Mouse (Mus musculus) liver, adult 2 months (tissue): ENCODE results near the gene Foxe3. TPM values are rescaled to one million over a fixed set of nuclear protein-coding genes. Genes with fewer than 3 reads are reported as not detected.

ENCODE experiments used
- DNase-seq: peaks from one replicate; pipeline ENCODE4 v3.0.0-alpha.2; 2011; ENCODE audit warnings: low read depth, low spot score; ENCODE audit errors: extremely low read depth
- H3K27ac ChIP-seq: fragments of 200-500 bp; replicated peaks from 2 replicates; pipeline ENCODE4 v1.5.1; 2012; ENCODE audit warnings: low read depth, mild to moderate bottlenecking, control low read depth, inconsistent platforms, low read length; ENCODE audit not compliant: insufficient read depth
- H3K27me3 ChIP-seq: fragments of 200-500 bp; 2 replicates; pipeline ENCODE4 v1.6.1; 2012; ENCODE audit warnings: mild to moderate bottlenecking, moderate library complexity, low read length, inconsistent platforms; ENCODE audit not compliant: control insufficient read depth, insufficient read depth
- H3K36me3 ChIP-seq: fragments of 200-500 bp; 2 replicates; pipeline ENCODE4 v1.6.1; 2012; ENCODE audit warnings: low read length, inconsistent platforms; ENCODE audit not compliant: control insufficient read depth, insufficient read depth
- H3K4me1 ChIP-seq: fragments of 200-500 bp; 2 replicates; pipeline ENCODE4 v1.6.1; 2011; ENCODE audit warnings: low read length; ENCODE audit not compliant: control insufficient read depth, insufficient read depth
- H3K4me3 ChIP-seq: fragments of 200-500 bp; 2 replicates; pipeline ENCODE4 v1.5.1; 2011; ENCODE audit warnings: low read depth, mild to moderate bottlenecking, control low read depth, low read length, moderate library complexity; ENCODE audit not compliant: insufficient read depth
- H3K79me2 ChIP-seq: fragments of 200-500 bp; 2 replicates; pipeline ENCODE4 v1.6.1; 2012; ENCODE audit warnings: inconsistent platforms, mild to moderate bottlenecking, low read length, moderate library complexity; ENCODE audit not compliant: control insufficient read depth, insufficient read depth
- H3K9ac ChIP-seq: fragments of 200-500 bp; 2 replicates; pipeline ENCODE4 v1.6.1; 2012; ENCODE audit warnings: low read depth, mild to moderate bottlenecking, control low read depth, inconsistent platforms, low read length
- CTCF ChIP-seq: fragments of 200-500 bp; IDR thresholded peaks from 2 replicates; pipeline ENCODE4 v1.5.1; 2011; ENCODE audit warnings: low read depth, low read length, control low read depth
- POLR2A ChIP-seq: fragments of 200-500 bp; IDR thresholded peaks from 2 replicates; pipeline ENCODE4 v1.6.1; 2011; ENCODE audit warnings: low read length, control low read depth; ENCODE audit not compliant: insufficient read depth; ENCODE audit errors: extremely low read depth
- WGBS: fragments of 180-500 bp; shearing (Covaris S2); methylation state at CpG from one replicate; pipeline ENCODE4 v1.1.7; 2018; 5-methylcytosine and 5-hydroxymethylcytosine counted together
- polyA plus RNA-seq: library from polyadenylated mRNA; depleted of rRNA; stranded (reverse); fragments of >200 nt; gene quantifications from 2 replicates; pipeline ENCODE4 v1.2.3, GENCODE M21; 2012; rRNA removed
- total RNA-seq: library from RNA; depleted of rRNA; stranded (reverse); fragments of >200 nt; gene quantifications from 2 replicates; pipeline ENCODE4 v1.2.3, GENCODE M21; 2014; rRNA removed

Gene Foxe3
- total and polyA plus RNA-seq, 2 experiments, result not detected

- 97% methylated on average over 1 of the region's 1 CpGs for WGBS
- no peaks in the 10 kb centered on the region; the same call in 1 of the 2 replicates for H3K4me1 ChIP-seq
- no peaks in the 10 kb centered on the region for H3K27me3 ChIP-seq
- H3K4me3 ChIP-seq, result no peak overlapping the region
- TF ChIP-seq POLR2A (no peak), CTCF (no peak)
- no peak overlapping the region for H3K27ac ChIP-seq
- H3K9ac ChIP-seq, result no peak overlapping the region
- no peaks in the 10 kb centered on the region for H3K79me2 ChIP-seq
- DNase-seq, result no peak
- no peaks in the 10 kb centered on the region for H3K36me3 ChIP-seq
Measured at GRCm38 (mm10) chr4:114882232-114882631, 43.6 kb downstream of the Foxe3 start.

- DNase-seq, result no peak
- H3K9ac ChIP-seq, result no peak overlapping the region
- H3K79me2 ChIP-seq, result no peaks in the 10 kb centered on the region
- no peak for TF ChIP-seq POLR2A
- TF ChIP-seq CTCF, result no peak
- 65% methylated on average over 8 of the region's 8 CpGs for WGBS
- H3K4me1 ChIP-seq, result no peaks in the 10 kb centered on the region; the same call in 1 of the 2 replicates
- H3K4me3 ChIP-seq, result no peak overlapping the region
- no peak overlapping the region for H3K27ac ChIP-seq
- no peaks in the 10 kb centered on the region for H3K36me3 ChIP-seq
- H3K27me3 ChIP-seq, result no peaks in the 10 kb centered on the region
Measured at GRCm38 (mm10) chr4:114876441-114876972, 49.3 kb downstream of the Foxe3 start.

Other genes starting within 250 kb of the Foxe3 start
- not detected in 2 replicates for gene Gm12830, start 104.3 kb downstream of the Foxe3 start, total RNA-seq
- gene Gm12830, start 104.3 kb downstream of the Foxe3 start, polyA plus RNA-seq, result not detected in 2 replicates
- gene Foxd2, start 17.1 kb downstream of the Foxe3 start, total RNA-seq, result 0.07 and 0.09 TPM in 2 replicates
- gene Foxd2, start 17.1 kb downstream of the Foxe3 start, polyA plus RNA-seq, result 0.02 TPM in 1 of 2 replicates, not detected in the other
- 41.8 and 56.3 TPM in 2 replicates for gene Cmpk1, start 61.2 kb upstream of the Foxe3 start, total RNA-seq
- gene Cmpk1, start 61.2 kb upstream of the Foxe3 start, polyA plus RNA-seq, result 16.1 and 17.2 TPM in 2 replicates
- gene Stil, start 74.1 kb upstream of the Foxe3 start, total RNA-seq, result 0.09 and 0.27 TPM in 2 replicates
- gene Stil, start 74.1 kb upstream of the Foxe3 start, polyA plus RNA-seq, result 0.02 and 0.06 TPM in 2 replicates
- gene Tal1, start 130.4 kb upstream of the Foxe3 start, total RNA-seq, result 0.37 and 0.67 TPM in 2 replicates
- 0.44 and 0.50 TPM in 2 replicates for gene Tal1, start 130.4 kb upstream of the Foxe3 start, polyA plus RNA-seq
- gene Pdzk1ip1, start 162.7 kb upstream of the Foxe3 start, total RNA-seq, result 4.6 and 7.7 TPM in 2 replicates
- gene Pdzk1ip1, start 162.7 kb upstream of the Foxe3 start, polyA plus RNA-seq, result 9.0 and 14.4 TPM in 2 replicates
- 0.09 TPM in 1 of 2 replicates, not detected in the other for gene Cyp4x1, start 208.3 kb upstream of the Foxe3 start, total RNA-seq
- not detected in 2 replicates for gene Cyp4x1, start 208.3 kb upstream of the Foxe3 start, polyA plus RNA-seq